Mouse (Mus musculus) neural tube, embryonic 14.5 days (tissue): ENCODE data around the gene Nlrc5. TPM values are rescaled to one million over a fixed set of nuclear protein-coding genes. Genes with fewer than 3 reads are reported as not detected.

Experiments used
- ATAC-seq: fragments of 200-750 bp; cut with Nextera tagmentation; 2 replicates; pipeline ENCODE4 v1.8.0; 2017; ENCODE audit warnings: low read depth, mild to moderate bottlenecking, moderate TSS enrichment, moderate library complexity
- H3K27ac ChIP-seq: fragments of 300-500 bp; sonication (generic); 2 replicates; pipeline ENCODE4 v1.5.1; 2014; ENCODE audit warnings: low read depth, mild to moderate bottlenecking, control low read depth, low read length, moderate library complexity, mixed read lengths
- H3K27me3 ChIP-seq: fragments of 300-500 bp; sonication (generic); 2 replicates; pipeline ENCODE4 v1.6.1; 2014; ENCODE audit warnings: low read length; ENCODE audit not compliant: control insufficient read depth, insufficient read depth
- H3K36me3 ChIP-seq: fragments of 300-500 bp; sonication (generic); 2 replicates; pipeline ENCODE4 v1.6.1; 2014; ENCODE audit warnings: low read length, mixed read lengths; ENCODE audit not compliant: control insufficient read depth, insufficient read depth
- H3K4me1 ChIP-seq: fragments of 300-500 bp; sonication (generic); 2 replicates; pipeline ENCODE4 v1.6.1; 2014; ENCODE audit warnings: low read length; ENCODE audit not compliant: control insufficient read depth, insufficient read depth
- H3K4me2 ChIP-seq: fragments of 300-500 bp; sonication (generic); 2 replicates; pipeline ENCODE4 v1.6.1; 2014; ENCODE audit warnings: mild to moderate bottlenecking, low read depth, low read length, control low read depth
- H3K4me3 ChIP-seq: fragments of 300-500 bp; sonication (generic); 2 replicates; pipeline ENCODE4 v1.5.1; 2014; ENCODE audit warnings: low read depth, low read length, control low read depth, mixed read lengths
- H3K9ac ChIP-seq: fragments of 300-500 bp; sonication (generic); replicated peaks from 2 replicates; pipeline ENCODE4 v1.6.1; 2014; ENCODE audit warnings: low read depth, mild to moderate bottlenecking, control low read depth, low read length, mixed read lengths
- H3K9me3 ChIP-seq: fragments of 300-500 bp; sonication (generic); 2 replicates; pipeline ENCODE4 v1.6.1; 2016; ENCODE audit warnings: low read length; ENCODE audit not compliant: control insufficient read depth
- WGBS: fragments of 180-500 bp; shearing (Covaris S2); extraction: QIAGEN DNeasy Blood & Tissue Kit; methylation state at CpG from one replicate; pipeline ENCODE4 v1.1.7; 2014; 5-methylcytosine and 5-hydroxymethylcytosine counted together
- polyA plus RNA-seq: library from polyadenylated mRNA; unstranded; fragments of >200 nt; fragmentation: Nextera tagmentation; extraction: Ambion mirVana; gene quantifications from 2 replicates; pipeline ENCODE4 v1.2.1, GENCODE M21; 2014

Nlrc5 gene
- polyA plus RNA-seq, 1 experiment from 2014 or later: 0.13 TPM

DNA sequence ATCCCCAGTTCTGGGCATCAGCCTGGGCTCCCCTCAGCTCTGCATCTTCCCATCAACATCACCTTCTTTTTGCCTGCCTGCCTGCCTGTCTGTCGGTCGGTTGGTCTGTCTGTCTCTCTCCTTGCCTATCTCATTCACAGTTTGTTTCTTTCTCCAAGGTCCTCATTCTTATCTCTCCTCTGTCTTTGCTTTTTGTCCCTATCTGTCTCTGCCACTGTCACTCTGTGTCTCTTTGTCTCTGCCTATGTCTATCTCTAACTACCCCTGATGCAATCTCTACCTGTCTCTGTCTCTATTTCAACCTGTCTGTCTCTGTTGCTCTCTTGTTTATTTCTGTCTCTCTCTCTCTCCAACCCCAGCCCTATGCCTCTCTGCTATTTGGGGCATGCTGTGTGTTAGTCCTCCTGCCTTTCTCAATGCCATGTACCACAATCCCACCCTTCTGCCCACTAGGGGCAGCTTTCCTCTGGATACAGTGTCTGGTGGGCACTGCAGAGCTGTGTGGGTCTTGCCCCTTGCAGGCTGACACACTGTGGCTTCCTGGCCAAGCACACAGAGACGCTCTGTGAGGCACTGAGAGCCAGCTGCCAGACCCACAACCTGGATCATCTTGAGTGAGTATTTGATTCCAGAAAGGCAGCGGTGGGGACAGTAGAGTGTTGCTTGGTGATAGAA is 55.8 kb downstream of the Nlrc5 start:
- ATAC-seq: no peak
- Histone ChIP-seq H3K36me3 (no peaks in the 10 kb centered on the region), H3K9me3 (no peaks in the 10 kb centered on the region), H3K4me1 (0 out of 2 replicates have a peak, but pooled peaks cover 3% of the 10 kb centered on the region), H3K27ac (no peak overlapping the region), H3K9ac (no peak overlapping the region), H3K27me3 (no peaks in the 10 kb centered on the region), H3K4me2 (no peak overlapping the region), H3K4me3 (no peak overlapping the region)
- WGBS: 80% methylated on average over 4 of the region's 4 CpGs

- WGBS: 7% methylated on average over 15 of the region's 15 CpGs
- Histone ChIP-seq H3K4me2 (peak overlapping the region; percentile 56), H3K27ac (no peak overlapping the region), H3K9me3 (no peaks in the 10 kb centered on the region), H3K27me3 (no peaks in the 10 kb centered on the region), H3K9ac (peak overlapping the region; percentile 16; the same call in 1 of the 2 replicates), H3K4me3 (peak overlapping the region; percentile 13; the same call in 1 of the 2 replicates), H3K36me3 (no peaks in the 10 kb centered on the region), H3K4me1 (0 out of 2 replicates have a peak, but pooled peaks cover 3% of the 10 kb centered on the region)
- peak; percentile 93 for ATAC-seq
These were observed 58.0 kb downstream of the Nlrc5 start for GRCm38 (mm10) chr8:94492021-94492681.

DNA sequence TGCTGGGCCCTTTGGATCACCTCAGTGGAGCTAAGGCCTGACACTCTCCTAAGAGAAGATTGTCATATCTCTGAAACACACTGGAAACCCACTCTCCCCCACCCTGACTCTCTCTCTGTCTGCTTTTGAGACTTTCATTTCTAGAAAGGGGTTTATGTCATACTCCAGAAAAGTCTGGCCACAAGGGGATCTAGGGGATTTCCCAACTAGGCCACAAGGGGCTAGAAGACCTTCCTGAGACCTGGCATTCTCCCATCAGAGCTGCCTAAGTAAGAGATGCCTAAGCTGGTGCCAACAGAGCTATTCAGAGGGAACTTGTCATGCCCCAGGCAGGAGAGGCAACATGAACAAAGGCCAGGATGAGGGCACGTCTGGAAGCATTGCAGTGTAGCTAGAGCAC is 59.1 kb downstream of the Nlrc5 start:
- H3K36me3 ChIP-seq: no peaks in the 10 kb centered on the region
- H3K4me3 ChIP-seq: no peak overlapping the region
- no peak overlapping the region; the same call in 1 of the 2 replicates for H3K9ac ChIP-seq
- 0 out of 2 replicates have a peak, but pooled peaks cover 3% of the 10 kb centered on the region for H3K4me1 ChIP-seq
- no peak overlapping the region for H3K4me2 ChIP-seq
- H3K27me3 ChIP-seq: no peaks in the 10 kb centered on the region
- WGBS: 38% methylated on average over 1 of the region's 1 CpGs
- no peak for ATAC-seq
- H3K9me3 ChIP-seq: no peaks in the 10 kb centered on the region
- no peak overlapping the region for H3K27ac ChIP-seq

DNA sequence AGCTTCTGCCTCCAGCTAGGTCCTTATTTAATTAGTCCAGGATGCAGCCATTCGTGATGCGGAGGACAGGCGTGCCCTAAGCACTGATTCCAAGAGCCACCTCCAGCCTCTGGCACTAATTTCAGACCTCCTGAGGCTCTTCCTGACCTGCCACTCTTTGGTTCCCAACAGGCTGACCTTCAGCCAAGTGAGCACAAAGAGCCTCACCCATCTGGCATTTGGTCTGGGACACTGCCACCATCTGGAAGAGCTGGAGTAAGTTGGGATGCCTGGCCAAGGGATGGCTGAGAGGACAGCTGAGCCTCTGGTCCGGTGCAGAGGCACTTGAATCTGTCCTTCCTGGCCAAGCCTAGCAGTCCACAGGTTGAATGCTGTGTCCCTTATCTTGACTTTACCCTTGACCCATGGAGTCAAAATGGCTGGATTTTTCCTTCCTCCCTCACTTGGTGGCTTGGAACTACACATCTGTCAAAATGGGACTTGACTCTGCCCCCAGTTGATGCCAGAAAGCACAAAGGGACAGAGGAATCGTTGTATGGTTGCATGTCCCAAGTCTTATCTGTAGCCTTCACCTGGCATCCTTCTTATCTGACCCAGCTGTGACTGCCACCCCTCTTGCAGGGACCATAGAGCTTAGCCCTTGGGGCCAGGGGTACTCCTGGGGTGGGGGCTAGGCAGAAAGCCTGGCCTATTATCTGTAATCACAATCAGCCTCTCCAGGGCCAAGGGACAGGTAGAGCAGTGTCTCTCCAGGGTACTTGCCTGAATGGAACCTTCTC is 81.5 kb downstream of the Nlrc5 start:
- Histone ChIP-seq H3K27ac (no peak overlapping the region), H3K36me3 (no peaks in the 10 kb centered on the region), H3K4me3 (no peak overlapping the region), H3K27me3 (no peaks in the 10 kb centered on the region), H3K9me3 (no peaks in the 10 kb centered on the region), H3K4me1 (no peaks in the 10 kb centered on the region), H3K9ac (no peak overlapping the region), H3K4me2 (no peak overlapping the region)
- ATAC-seq: no peak
- 66% methylated on average over 5 of the region's 5 CpGs for WGBS

GRCm38 (mm10) chr8:94516209-94516593 is 82.0 kb downstream of the Nlrc5 start:
- Histone ChIP-seq H3K4me3 (no peak overlapping the region), H3K9me3 (no peaks in the 10 kb centered on the region), H3K27me3 (no peaks in the 10 kb centered on the region), H3K27ac (no peak overlapping the region), H3K9ac (no peak overlapping the region), H3K4me2 (no peak overlapping the region), H3K36me3 (no peaks in the 10 kb centered on the region), H3K4me1 (no peaks in the 10 kb centered on the region)
- 27% methylated on average over 1 of the region's 1 CpGs for WGBS
- no peak for ATAC-seq

DNA sequence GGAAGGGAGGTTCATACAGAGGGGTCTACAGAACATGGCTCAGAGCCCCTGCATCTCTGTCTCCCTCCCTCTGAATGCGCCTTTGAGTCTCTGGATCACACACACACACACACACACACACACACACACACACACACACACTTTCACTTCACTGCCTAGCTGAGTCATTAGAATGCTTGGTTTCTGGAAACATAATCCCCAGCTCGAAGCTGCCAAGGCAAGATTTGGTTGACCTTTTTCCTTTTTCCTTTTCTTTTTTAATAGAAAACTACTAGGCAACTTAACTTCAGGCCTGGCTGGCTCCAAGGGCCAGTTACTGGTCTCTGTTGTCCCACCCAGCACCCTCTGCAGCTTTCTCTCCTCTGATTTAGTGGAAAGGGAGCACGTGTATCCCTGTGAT is 82.6 kb downstream of the Nlrc5 start:
- H3K27me3 ChIP-seq: no peaks in the 10 kb centered on the region
- no peak overlapping the region for H3K27ac ChIP-seq
- no peak for ATAC-seq
- H3K4me1 ChIP-seq: no peaks in the 10 kb centered on the region
- H3K9ac ChIP-seq: no peak overlapping the region
- no peaks in the 10 kb centered on the region for H3K36me3 ChIP-seq
- H3K4me2 ChIP-seq: no peak overlapping the region
- WGBS: 67% methylated on average over 2 of the region's 3 CpGs
- H3K9me3 ChIP-seq: no peaks in the 10 kb centered on the region
- no peak overlapping the region for H3K4me3 ChIP-seq

- ATAC-seq: no peak
- WGBS: 80% methylated on average over 10 of the region's 10 CpGs
- H3K4me1 ChIP-seq: no peaks in the 10 kb centered on the region
- no peak overlapping the region for H3K9ac ChIP-seq
- H3K4me2 ChIP-seq: no peak overlapping the region
- no peaks in the 10 kb centered on the region for H3K36me3 ChIP-seq
- no peaks in the 10 kb centered on the region for H3K27me3 ChIP-seq
- no peak overlapping the region for H3K27ac ChIP-seq
- no peaks in the 10 kb centered on the region for H3K9me3 ChIP-seq
- H3K4me3 ChIP-seq: no peak overlapping the region
These were observed 84.2 kb downstream of the Nlrc5 start for GRCm38 (mm10) chr8:94518331-94518730.

- no peaks in the 10 kb centered on the region for H3K9me3 ChIP-seq
- no peak overlapping the region for H3K9ac ChIP-seq
- H3K4me3 ChIP-seq: no peak overlapping the region
- H3K36me3 ChIP-seq: no peaks in the 10 kb centered on the region
- H3K4me2 ChIP-seq: no peak overlapping the region
- no peaks in the 10 kb centered on the region for H3K27me3 ChIP-seq
- no peak for ATAC-seq
- H3K27ac ChIP-seq: no peak overlapping the region
- H3K4me1 ChIP-seq: no peaks in the 10 kb centered on the region
- WGBS: 96% methylated on average over 5 of the region's 5 CpGs
These were observed 84.9 kb downstream of the Nlrc5 start for GRCm38 (mm10) chr8:94519021-94519420.

- H3K4me1 ChIP-seq: no peaks in the 10 kb centered on the region
- no peak overlapping the region for H3K27ac ChIP-seq
- H3K9ac ChIP-seq: no peak overlapping the region
- H3K27me3 ChIP-seq: no peaks in the 10 kb centered on the region
- H3K36me3 ChIP-seq: no peaks in the 10 kb centered on the region
- no peak overlapping the region for H3K4me3 ChIP-seq
- no peak overlapping the region for H3K4me2 ChIP-seq
- no peak for ATAC-seq
- WGBS: 50% methylated on average over 4 of the region's 4 CpGs
- H3K9me3 ChIP-seq: no peaks in the 10 kb centered on the region
These were observed 87.3 kb downstream of the Nlrc5 start for GRCm38 (mm10) chr8:94521481-94521880.
